Mouse (Mus musculus) lung, embryonic 14.5 days (tissue): ENCODE measurements around the gene Tspan9. TPM values are rescaled to one million over a fixed set of nuclear protein-coding genes. Genes with fewer than 3 reads are reported as not detected.

Experiments
- ATAC-seq: fragments of 200-750 bp; cut with Nextera tagmentation; 2 replicates; pipeline ENCODE4 v1.8.0; 2017; ENCODE audit warnings: mild to moderate bottlenecking, moderate TSS enrichment, moderate library complexity; ENCODE audit not compliant: insufficient read depth
- DNase-seq: peaks from one replicate; pipeline ENCODE4 v3.0.0-alpha.2; 2015
- H3K27ac ChIP-seq: fragments of 300-500 bp; sonication (generic); 2 replicates; pipeline ENCODE4 v1.5.1; 2014; ENCODE audit warnings: low read depth, mild to moderate bottlenecking, moderate library complexity
- H3K27me3 ChIP-seq: fragments of 300-500 bp; sonication (generic); 2 replicates; pipeline ENCODE4 v1.6.1; 2014; ENCODE audit warnings: low read length, control low read depth; ENCODE audit not compliant: insufficient read depth
- H3K36me3 ChIP-seq: fragments of 300-500 bp; sonication (generic); 2 replicates; pipeline ENCODE4 v1.6.1; 2014; ENCODE audit warnings: control low read depth; ENCODE audit not compliant: insufficient read depth
- H3K4me1 ChIP-seq: fragments of 300-500 bp; sonication (generic); 2 replicates; pipeline ENCODE4 v1.6.1; 2014; ENCODE audit warnings: antibody characterized with exemption, control low read depth; ENCODE audit not compliant: insufficient read depth
- H3K4me2 ChIP-seq: fragments of 300-500 bp; sonication (generic); 2 replicates; pipeline ENCODE4 v1.6.1; 2014; ENCODE audit warnings: mild to moderate bottlenecking
- H3K4me3 ChIP-seq: fragments of 300-500 bp; sonication (generic); 2 replicates; pipeline ENCODE4 v1.5.1; 2014; ENCODE audit warnings: low read depth, low read length
- H3K9ac ChIP-seq: fragments of 300-500 bp; sonication (generic); 2 replicates; pipeline ENCODE4 v1.6.1; 2014
- H3K9me3 ChIP-seq: fragments of 300-500 bp; sonication (generic); 2 replicates; pipeline ENCODE4 v1.6.1; 2016; ENCODE audit warnings: low read depth, low read length, control low read depth
- CTCF ChIP-seq: IDR thresholded peaks from 2 replicates; pipeline ENCODE4 v1.5.1; 2016; ENCODE audit warnings: antibody characterized with exemption, low read depth
- WGBS: fragments of 180-500 bp; shearing (Covaris S2); extraction: QIAGEN DNeasy Blood & Tissue Kit; methylation state at CpG from one replicate; pipeline ENCODE4 v1.1.7; 2014; 5-methylcytosine and 5-hydroxymethylcytosine counted together
- polyA plus RNA-seq: library from polyadenylated mRNA; unstranded; fragments of >200 nt; fragmentation: Nextera tagmentation; extraction: Ambion mirVana; gene quantifications from 2 replicates; pipeline ENCODE4 v1.2.1, GENCODE M21; 2014

Tspan9 gene
- polyA plus RNA-seq, 1 experiment from 2014 or later: 118 TPM

GRCm38 (mm10) chr6:128029517-128030348, 113.7 kb downstream of the Tspan9 start:
- no peak overlapping the region for H3K9ac ChIP-seq
- WGBS: 89% methylated on average over 9 of the region's 9 CpGs
- no peak overlapping the region for H3K27ac ChIP-seq
- H3K36me3 ChIP-seq: no peaks in the 10 kb centered on the region
- DNase-seq: no peak
- no peak for TF ChIP-seq CTCF
- no peak overlapping the region for H3K4me2 ChIP-seq
- no peak overlapping the region for H3K4me3 ChIP-seq
- no peaks in the 10 kb centered on the region for H3K9me3 ChIP-seq
- H3K27me3 ChIP-seq: 0 out of 2 replicates have a peak, but pooled peaks cover 3% of the 10 kb centered on the region
- H3K4me1 ChIP-seq: peaks cover 12% of the 10 kb centered on the region; the same call in 1 of the 2 replicates
- ATAC-seq: no peak

- H3K9ac ChIP-seq: no peak overlapping the region
- 38% methylated on average over 10 of the region's 10 CpGs for WGBS
- no peak overlapping the region for H3K27ac ChIP-seq
- ATAC-seq: no peak
- no peak overlapping the region for H3K4me2 ChIP-seq
- no peaks in the 10 kb centered on the region for H3K27me3 ChIP-seq
- peak; percentile 64 for DNase-seq
- no peaks in the 10 kb centered on the region for H3K36me3 ChIP-seq
- TF ChIP-seq CTCF: peak; percentile 58
- no peaks in the 10 kb centered on the region for H3K9me3 ChIP-seq
- no peak overlapping the region for H3K4me3 ChIP-seq
- peaks cover 3% of the 10 kb centered on the region; the same call in 1 of the 2 replicates for H3K4me1 ChIP-seq
Observed at GRCm38 (mm10) chr6:128028116-128028940, 115.1 kb downstream of the Tspan9 start.

GRCm38 (mm10) chr6:128025997-128026396, 117.4 kb downstream of the Tspan9 start:
- Histone ChIP-seq H3K36me3 (no peaks in the 10 kb centered on the region), H3K9me3 (no peaks in the 10 kb centered on the region), H3K4me1 (0 out of 2 replicates have a peak, but pooled peaks cover 5% of the 10 kb centered on the region), H3K27me3 (no peaks in the 10 kb centered on the region), H3K4me2 (no peak overlapping the region), H3K9ac (no peak overlapping the region), H3K27ac (no peak overlapping the region), H3K4me3 (no peak overlapping the region)
- TF ChIP-seq CTCF: no peak
- no peak for DNase-seq
- ATAC-seq: no peak
- 79% methylated on average over 8 of the region's 8 CpGs for WGBS

DNA sequence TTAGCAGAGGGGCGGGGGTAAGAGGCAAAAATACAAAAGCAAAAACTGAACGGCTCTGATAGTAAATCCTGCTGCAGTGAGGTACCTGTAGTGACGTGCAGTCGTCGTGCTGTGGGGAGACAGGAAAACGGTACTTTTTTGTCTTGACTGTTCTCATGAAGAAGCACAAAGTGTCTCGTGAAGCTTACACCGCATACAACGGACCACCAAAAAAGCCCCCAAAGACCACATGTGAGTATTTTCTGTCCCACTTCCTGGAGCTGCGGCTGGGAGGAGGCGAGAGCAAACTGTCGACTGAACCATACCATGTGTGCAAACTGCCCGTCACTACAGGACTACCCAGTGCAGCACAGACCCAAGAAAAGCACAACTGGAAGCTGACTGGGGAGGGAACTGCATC, 117.8 kb downstream of the Tspan9 start:
- H3K27ac ChIP-seq: no peak overlapping the region
- no peak for DNase-seq
- 0 out of 2 replicates have a peak, but pooled peaks cover 9% of the 10 kb centered on the region for H3K4me1 ChIP-seq
- no peaks in the 10 kb centered on the region for H3K27me3 ChIP-seq
- no peak overlapping the region for H3K4me3 ChIP-seq
- H3K4me2 ChIP-seq: no peak overlapping the region
- no peak overlapping the region for H3K9ac ChIP-seq
- WGBS: 44% methylated on average over 13 of the region's 13 CpGs
- H3K9me3 ChIP-seq: no peaks in the 10 kb centered on the region
- ATAC-seq: no peak
- TF ChIP-seq CTCF: no peak
- no peaks in the 10 kb centered on the region for H3K36me3 ChIP-seq

- 0 out of 2 replicates have a peak, but pooled peaks cover 10% of the 10 kb centered on the region for H3K4me1 ChIP-seq
- no peaks in the 10 kb centered on the region for H3K9me3 ChIP-seq
- no peak overlapping the region for H3K9ac ChIP-seq
- no peaks in the 10 kb centered on the region for H3K36me3 ChIP-seq
- no peak for TF ChIP-seq CTCF
- WGBS: 42% methylated on average over 6 of the region's 6 CpGs
- ATAC-seq: no peak
- H3K27me3 ChIP-seq: no peaks in the 10 kb centered on the region
- no peak for DNase-seq
- H3K4me2 ChIP-seq: no peak overlapping the region
- H3K27ac ChIP-seq: peak overlapping the region; percentile 30; the same call in 1 of the 2 replicates
- no peak overlapping the region for H3K4me3 ChIP-seq
Observed at GRCm38 (mm10) chr6:128022207-128022606, 121.2 kb downstream of the Tspan9 start.

- H3K27me3 ChIP-seq: no peaks in the 10 kb centered on the region
- no peaks in the 10 kb centered on the region for H3K9me3 ChIP-seq
- ATAC-seq (peak; percentile 22; the same call in 1 of the 2 replicates), DNase-seq (no peak)
- no peak overlapping the region for H3K4me3 ChIP-seq
- WGBS: 64% methylated on average over 5 of the region's 5 CpGs
- no peak overlapping the region; the same call in 1 of the 2 replicates for H3K9ac ChIP-seq
- 0 out of 2 replicates have a peak, but pooled peaks cover 2% of the 10 kb centered on the region for H3K36me3 ChIP-seq
- H3K4me2 ChIP-seq: no peak overlapping the region
- H3K4me1 ChIP-seq: 0 out of 2 replicates have a peak, but pooled peaks cover 10% of the 10 kb centered on the region
- no peak for TF ChIP-seq CTCF
- peak overlapping the region; percentile 30; the same call in 1 of the 2 replicates for H3K27ac ChIP-seq
Observed at GRCm38 (mm10) chr6:128021931-128022202, 121.5 kb downstream of the Tspan9 start.
